Mouse (Mus musculus): ENCODE results near the gene Olfr71. TPM values are rescaled to one million over a fixed set of nuclear protein-coding genes. Genes with fewer than 3 reads are reported as not detected.

The Olfr71 gene
- total RNA-seq, 2 experiments from 2014 or later = not detected

DNA sequence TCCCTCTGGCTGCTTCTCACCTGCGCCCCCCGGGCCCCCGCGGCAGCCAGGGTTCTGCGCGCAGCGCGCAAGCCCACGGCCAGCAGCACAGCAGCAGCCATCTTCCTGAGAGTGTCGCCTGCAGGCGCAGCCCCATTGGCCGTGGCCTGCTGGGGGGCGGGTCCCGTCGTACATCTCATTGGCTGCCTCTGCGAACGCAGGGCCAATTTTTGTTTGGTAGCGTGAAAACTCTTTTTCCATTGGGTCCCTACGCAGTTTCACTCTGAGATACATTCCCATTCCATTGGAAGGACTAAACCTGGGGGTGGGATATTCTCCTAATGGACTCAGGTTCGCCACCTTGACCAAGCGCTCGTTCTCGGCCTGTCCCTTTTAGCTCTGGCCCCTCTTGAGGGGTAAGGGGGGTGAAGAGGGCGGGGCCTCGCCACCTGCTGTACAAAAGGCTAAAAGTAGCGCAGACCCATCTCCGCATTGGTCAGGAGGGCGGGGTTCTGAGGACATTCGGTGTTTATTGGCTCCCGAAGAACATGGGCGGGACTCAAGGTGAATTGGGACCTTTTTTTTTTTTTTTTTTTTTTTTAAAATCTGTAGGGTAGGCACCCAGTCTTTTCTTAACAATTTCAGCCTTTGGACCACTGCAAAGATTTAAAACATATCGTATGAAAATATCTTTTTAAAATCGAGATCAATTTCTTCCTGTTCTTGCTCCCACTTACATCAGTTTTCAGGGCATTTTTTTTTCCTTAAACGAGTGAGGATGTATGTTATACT is 53.5 kb downstream of the Olfr71 start, which contains the start of gene Hint2:
Hint2 (minus strand) TSS at position 128 of the 771 bp plus-strand sequence.
- DNase-seq (ENCODE audit: low spot score in 2 of 2) = peak; percentile 83 to 93

DNA sequence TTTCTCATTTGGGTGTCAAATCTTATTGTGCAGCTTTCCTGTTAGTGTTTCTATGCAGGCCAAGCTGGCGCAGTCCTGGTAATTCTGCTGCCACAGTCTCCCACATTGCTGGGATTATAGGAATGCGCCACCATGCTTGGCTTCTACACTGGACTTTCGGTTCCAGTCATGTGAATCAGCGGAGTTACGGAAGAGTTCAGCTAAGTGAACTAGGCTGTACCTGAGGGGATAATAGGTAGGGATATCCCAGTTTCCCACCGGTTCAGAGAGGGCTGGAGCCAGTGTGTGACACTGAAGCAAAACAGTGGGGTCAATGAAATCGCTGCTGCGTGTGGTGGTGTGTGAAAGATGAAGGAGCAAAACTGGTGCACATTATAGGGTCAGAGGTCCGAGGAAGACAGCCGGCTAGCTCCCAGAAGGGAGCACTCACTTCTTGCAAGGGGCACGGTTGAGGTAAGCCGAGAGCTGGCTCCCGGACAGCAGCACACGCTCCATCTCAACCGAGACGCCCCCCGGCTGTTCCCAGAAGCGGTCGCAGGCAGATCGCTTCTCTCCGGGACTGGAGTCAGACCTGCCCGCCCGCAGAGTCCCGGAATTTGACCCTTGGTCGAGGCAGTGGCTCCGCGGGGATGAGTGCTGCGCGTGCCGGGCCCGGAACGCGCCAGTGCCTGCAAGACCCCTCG is 54.3 kb downstream of the Olfr71 start:
- DNase-seq (ENCODE audit: low spot score in 2 of 2) = no peak

Other genes with a start within 250 kb of the Olfr71 start
- not detected for gene Sit1, start 226.5 kb downstream of the Olfr71 start, total RNA-seq (2021)
- 10 to 100 TPM; 23.3 to 28.6 TPM for gene Ccdc107, start 217.4 kb downstream of the Olfr71 start, total RNA-seq (2021)
- gene Arhgef39, start 210.6 kb downstream of the Olfr71 start, total RNA-seq (2021) = 1 to 10 TPM; 7.9 to 8.9 TPM
- gene Car9, start 203.3 kb downstream of the Olfr71 start, total RNA-seq (2021) = 1 to 10 TPM; 1.2 to 3.1 TPM
- gene Tpm2, start 186.5 kb downstream of the Olfr71 start, total RNA-seq (2021) = 1,000 to 10,000 TPM; 9,033 to 9,337 TPM
- gene Creb3, start 147.9 kb downstream of the Olfr71 start, total RNA-seq (2021) = 10 to 100 TPM; 51.9 to 55.1 TPM
- 100 to 1,000 TPM; 137 to 140 TPM for gene Tln1, start 147.6 kb downstream of the Olfr71 start, total RNA-seq (2021)
- gene Rgp1, start 131.5 kb downstream of the Olfr71 start, total RNA-seq (2021) = 10 to 100 TPM; 37.1 to 41.3 TPM
- 10 to 100 TPM; 11.5 to 12.0 TPM for gene Gba2, start 131.4 kb downstream of the Olfr71 start, total RNA-seq (2021)
- not detected for gene Msmp, start 125.8 kb downstream of the Olfr71 start, total RNA-seq (2021)
- 10 to 100 TPM; 42.9 to 49.7 TPM for gene Npr2, start 78.3 kb downstream of the Olfr71 start, total RNA-seq (2021)
- gene Spag8, start 56.7 kb downstream of the Olfr71 start, total RNA-seq (2021) = under 1 TPM in 1 of 2 experiments, not detected in 1; 0.26 TPM
- 10 to 100 TPM; 57.6 to 66.5 TPM for gene Hint2, start 53.8 kb downstream of the Olfr71 start, total RNA-seq (2021)
- 10 to 100 TPM in 1 of 2 experiments, 1 to 10 TPM in 1; 9.4 to 12.0 TPM for gene Tmem8b, start 41.3 kb downstream of the Olfr71 start, total RNA-seq (2021)
- gene Fam221b, start 41.1 kb downstream of the Olfr71 start, total RNA-seq (2021) = under 1 TPM; 0.13 to 0.44 TPM
- gene Olfr70, start 9.4 kb downstream of the Olfr71 start, total RNA-seq (2021) = not detected
- gene Hrct1, start 16.9 kb upstream of the Olfr71 start, total RNA-seq (2021) = 1 to 10 TPM; 2.2 TPM
- gene Spaar, start 19.8 kb upstream of the Olfr71 start, total RNA-seq (2021) = 1 to 10 TPM; 1.4 to 1.5 TPM
- gene Olfr159, start 60.8 kb upstream of the Olfr71 start, total RNA-seq (2021) = not detected
- not detected for gene Olfr156, start 113.6 kb upstream of the Olfr71 start, total RNA-seq (2021)
- not detected for gene Olfr157, start 129.9 kb upstream of the Olfr71 start, total RNA-seq (2021)
- not detected for gene Olfr155, start 141.3 kb upstream of the Olfr71 start, total RNA-seq (2021)
- gene Reck, start 165.3 kb upstream of the Olfr71 start, total RNA-seq (2021) = 10 to 100 TPM; 25.7 to 26.2 TPM
- 10 to 100 TPM; 44.4 to 44.5 TPM for gene Glipr2, start 247.1 kb upstream of the Olfr71 start, total RNA-seq (2021)